Mouse (Mus musculus) layer of hippocampus, postnatal 25 days (tissue): ENCODE results near the gene 9130409I23Rik. TPM values are rescaled to one million over a fixed set of nuclear protein-coding genes. Genes with fewer than 3 reads are reported as not detected.

Source experiments
- DNase-seq, 2 experiments: peaks; one replicate each; pipeline ENCODE4 v3.0.0; 2022; ENCODE audit warnings: mixed read lengths in 2 of 2, low spot score in 1 of 2; ENCODE audit errors: extremely low spot score in 1 of 2
- total RNA-seq, 2 experiments: library from RNA; stranded (reverse); gene quantifications; 2 replicates each; pipeline ENCODE4 v1.2.3; 2021

9130409I23Rik gene
- total RNA-seq, result under 1 TPM in 1 of 2 experiments, not detected in 1; 0.15 TPM

GRCm38 (mm10) chr1:181050937-181051336 lies at the start of gene 9130409I23Rik:
9130409I23Rik (plus strand) TSS chr1:181051237.
- no peak for DNase-seq

- no peak for DNase-seq
These were observed 49.4 kb upstream of the 9130409I23Rik start for GRCm38 (mm10) chr1:181001621-181002020.

- no peak for DNase-seq
These were observed 47.2 kb upstream of the 9130409I23Rik start for GRCm38 (mm10) chr1:181003790-181004189.

GRCm38 (mm10) chr1:181005331-181005730 lies 45.7 kb upstream of the 9130409I23Rik start:
- no peak for DNase-seq

GRCm38 (mm10) chr1:181007831-181008230 lies 43.2 kb upstream of the 9130409I23Rik start:
- no peak for DNase-seq

GRCm38 (mm10) chr1:181008266-181008665 lies 42.8 kb upstream of the 9130409I23Rik start:
- DNase-seq, result no peak

- no peak for DNase-seq
These were observed 41.9 kb upstream of the 9130409I23Rik start for GRCm38 (mm10) chr1:181009011-181009590.

- DNase-seq, result no peak
These were observed 41.3 kb upstream of the 9130409I23Rik start for GRCm38 (mm10) chr1:181009754-181010153.

- no peak for DNase-seq
These were observed 40.7 kb upstream of the 9130409I23Rik start for GRCm38 (mm10) chr1:181010171-181010932.

GRCm38 (mm10) chr1:181011601-181012000 lies 39.4 kb upstream of the 9130409I23Rik start:
- no peak for DNase-seq

- no peak for DNase-seq
These were observed 38.6 kb upstream of the 9130409I23Rik start for GRCm38 (mm10) chr1:181012416-181012815.

GRCm38 (mm10) chr1:181013446-181013845 lies 37.6 kb upstream of the 9130409I23Rik start:
- DNase-seq, result no peak

- no peak for DNase-seq
These were observed 36.1 kb upstream of the 9130409I23Rik start for GRCm38 (mm10) chr1:181014731-181015500.

GRCm38 (mm10) chr1:181015558-181015957 lies 35.5 kb upstream of the 9130409I23Rik start:
- DNase-seq, result no peak

- no peak for DNase-seq
These were observed 35.0 kb upstream of the 9130409I23Rik start for GRCm38 (mm10) chr1:181016045-181016444.

GRCm38 (mm10) chr1:181016532-181017131 lies 34.4 kb upstream of the 9130409I23Rik start:
- peak; percentile 23 to 31 for DNase-seq

GRCm38 (mm10) chr1:181017212-181017711 lies 33.8 kb upstream of the 9130409I23Rik start:
- peak; percentile 51 to 64 for DNase-seq

- no peak for DNase-seq
These were observed 33.1 kb upstream of the 9130409I23Rik start for GRCm38 (mm10) chr1:181017890-181018420.

GRCm38 (mm10) chr1:181020756-181021487 lies 30.1 kb upstream of the 9130409I23Rik start, which contains the start of gene Ephx1:
Ephx1 (minus strand) TSS chr1:181020904.
- DNase-seq, result no peak
